Mouse (Mus musculus): ENCODE data around the gene Olfr913. TPM values are rescaled to one million over a fixed set of nuclear protein-coding genes. Genes with fewer than 3 reads are reported as not detected.

Olfr913 gene
- polyA plus RNA-seq (2015; fragmentation: Nextera tagmentation; extraction: Ambion mirVana): not detected in 2 replicates

GRCm38 (mm10) chr9:38592459-38592858 is at the start of gene Olfr913:
TSS of gene Olfr913 (plus strand) at chr9:38592759.
- no peak within 1 kb of the TSS for H3K4me2 ChIP-seq (ENCODE audit: low read depth, low read length)

GRCm38 (mm10) chr9:38579878-38580277 is 12.7 kb upstream of the Olfr913 start, which contains the start of gene Olfr912:
TSS of gene Olfr912 (plus strand) at chr9:38580178.
- no peak within 1 kb of the TSS for H3K27ac ChIP-seq (ENCODE audit: low read length)
- H3K36me3 ChIP-seq (ENCODE audit: control insufficient read depth, insufficient read depth, low read length): no peaks in the 10 kb centered on the region
- no peaks in the 10 kb centered on the region; the same call in 1 of the 2 replicates for H3K9me3 ChIP-seq (replicated peaks; ENCODE audit: control insufficient read depth, low read length)
- 40% methylated on average over 1 of the region's 1 CpGs for WGBS
- H3K4me2 ChIP-seq (ENCODE audit: low read depth, low read length): no peak within 1 kb of the TSS
- no peaks in the 10 kb centered on the region for H3K4me1 ChIP-seq (ENCODE audit: control insufficient read depth, insufficient read depth, low read length)
- ATAC-seq (ENCODE audit: insufficient read depth, low FRiP score): no peak
- no peak within 1 kb of the TSS for H3K4me3 ChIP-seq (replicated peaks; ENCODE audit: low read length)
- H3K27me3 ChIP-seq (ENCODE audit: control insufficient read depth, insufficient read depth, low read length): no peaks in the 10 kb centered on the region
- H3K9ac ChIP-seq (ENCODE audit: low read length): no peak within 1 kb of the TSS

More at GRCm38 (mm10) chr9:38592459-38592858, at the start of gene Olfr913:
- ATAC-seq (ENCODE audit: insufficient read depth, low FRiP score): no peak
- H3K27me3 ChIP-seq (ENCODE audit: control insufficient read depth, insufficient read depth, low read length): no peaks in the 10 kb centered on the region
- 51% methylated on average over 2 of the region's 2 CpGs for WGBS
- H3K9me3 ChIP-seq (replicated peaks; ENCODE audit: control insufficient read depth, low read length): no peaks in the 10 kb centered on the region
- no peak within 1 kb of the TSS for H3K4me3 ChIP-seq (replicated peaks; ENCODE audit: low read length)
- H3K9ac ChIP-seq (ENCODE audit: low read length): no peak within 1 kb of the TSS
- no peak within 1 kb of the TSS for H3K27ac ChIP-seq (ENCODE audit: low read length)
- no peaks in the 10 kb centered on the region for H3K4me1 ChIP-seq (ENCODE audit: control insufficient read depth, insufficient read depth, low read length)
- H3K36me3 ChIP-seq (ENCODE audit: control insufficient read depth, insufficient read depth, low read length): no peaks in the 10 kb centered on the region

DNA sequence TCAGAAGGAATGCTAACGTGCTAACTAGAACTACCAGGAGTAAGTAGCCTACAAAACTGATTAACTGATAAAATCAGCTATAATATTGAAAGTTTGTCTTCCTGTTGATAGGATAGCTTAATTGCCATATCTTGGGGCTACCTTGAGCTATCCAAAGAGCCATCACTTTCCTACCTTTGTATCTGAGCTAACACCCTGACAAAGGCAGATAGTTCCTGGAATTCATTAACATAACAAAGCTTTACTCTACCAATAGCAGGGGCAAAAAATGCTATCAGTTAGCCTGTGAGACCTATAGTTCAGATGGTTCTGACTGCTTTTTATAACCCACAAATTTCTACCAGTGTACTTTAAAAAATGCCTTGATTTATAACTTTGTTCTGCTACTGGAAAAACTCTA is 1.5 kb upstream of the Olfr913 start:
- 46% methylated on average over 1 of the region's 1 CpGs for WGBS
- H3K4me2 ChIP-seq (ENCODE audit: low read depth, low read length): no peak overlapping the region
- no peak overlapping the region for H3K9ac ChIP-seq (ENCODE audit: low read length)
- no peaks in the 10 kb centered on the region for H3K9me3 ChIP-seq (replicated peaks; ENCODE audit: control insufficient read depth, low read length)
- no peak for ATAC-seq (ENCODE audit: insufficient read depth, low FRiP score)
- H3K36me3 ChIP-seq (ENCODE audit: control insufficient read depth, insufficient read depth, low read length): no peaks in the 10 kb centered on the region
- H3K27ac ChIP-seq (ENCODE audit: low read length): no peak overlapping the region
- H3K27me3 ChIP-seq (ENCODE audit: control insufficient read depth, insufficient read depth, low read length): no peaks in the 10 kb centered on the region
- H3K4me1 ChIP-seq (ENCODE audit: control insufficient read depth, insufficient read depth, low read length): no peaks in the 10 kb centered on the region
- no peak overlapping the region for H3K4me3 ChIP-seq (replicated peaks; ENCODE audit: low read length)

GRCm38 (mm10) chr9:38604802-38605201 is 12.2 kb downstream of the Olfr913 start, which contains the start of gene Olfr914:
TSS of gene Olfr914 (plus strand) at chr9:38605102.
- ATAC-seq (ENCODE audit: insufficient read depth, low FRiP score): no peak
- Histone ChIP-seq H3K27me3 (ENCODE audit: control insufficient read depth, insufficient read depth, low read length) (no peaks in the 10 kb centered on the region), H3K36me3 (ENCODE audit: control insufficient read depth, insufficient read depth, low read length) (no peaks in the 10 kb centered on the region), H3K9me3 (replicated peaks; ENCODE audit: control insufficient read depth, low read length) (no peaks in the 10 kb centered on the region), H3K9ac (ENCODE audit: low read length) (no peak within 1 kb of the TSS), H3K27ac (ENCODE audit: low read length) (no peak within 1 kb of the TSS), H3K4me2 (ENCODE audit: low read depth, low read length) (no peak within 1 kb of the TSS), H3K4me1 (ENCODE audit: control insufficient read depth, insufficient read depth, low read length) (no peaks in the 10 kb centered on the region), H3K4me3 (replicated peaks; ENCODE audit: low read length) (no peak within 1 kb of the TSS)
- WGBS: 66% methylated on average over 2 of the region's 2 CpGs

DNA sequence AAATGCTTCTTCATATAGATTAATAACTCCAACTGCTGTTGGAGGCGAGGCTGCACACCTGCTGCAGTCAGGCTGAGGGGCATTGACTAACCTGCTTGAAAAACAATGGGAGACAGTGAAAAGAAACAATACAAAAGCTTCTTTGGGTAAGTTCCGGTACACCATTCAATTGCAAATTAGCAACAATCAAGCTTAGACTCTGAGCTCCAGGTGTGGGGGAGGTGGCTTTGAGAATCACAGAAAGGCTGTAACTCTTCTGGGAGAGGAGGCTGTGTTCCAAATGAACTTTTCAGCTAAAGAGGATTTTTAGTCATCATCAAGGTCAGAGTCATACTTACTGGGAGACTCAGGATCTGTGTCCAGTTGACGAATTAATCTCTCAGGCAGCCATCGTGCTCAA is 39.8 kb downstream of the Olfr913 start:
- no peak overlapping the region for H3K4me3 ChIP-seq (replicated peaks; ENCODE audit: low read length)

More for the DNA sequence above, 39.8 kb downstream of the Olfr913 start:
- Histone ChIP-seq H3K36me3 (ENCODE audit: control insufficient read depth, insufficient read depth, low read length) (no peaks in the 10 kb centered on the region), H3K4me2 (ENCODE audit: low read depth, low read length) (no peak overlapping the region), H3K27ac (ENCODE audit: low read length) (no peak overlapping the region), H3K4me1 (ENCODE audit: control insufficient read depth, insufficient read depth, low read length) (no peaks in the 10 kb centered on the region), H3K27me3 (ENCODE audit: control insufficient read depth, insufficient read depth, low read length) (no peaks in the 10 kb centered on the region), H3K9ac (ENCODE audit: low read length) (no peak overlapping the region), H3K9me3 (replicated peaks; ENCODE audit: control insufficient read depth, low read length) (no peaks in the 10 kb centered on the region)
- WGBS: 83% methylated on average over 4 of the region's 4 CpGs
- ATAC-seq (ENCODE audit: insufficient read depth, low FRiP score): no peak

Other genes starting within 250 kb of the Olfr913 start
- not detected in 2 replicates for gene Olfr898, start 244.3 kb upstream of the Olfr913 start, polyA plus RNA-seq (2015; fragmentation: Nextera tagmentation; extraction: Ambion mirVana)
- gene Olfr250, start 225.9 kb upstream of the Olfr913 start, polyA plus RNA-seq (2015; fragmentation: Nextera tagmentation; extraction: Ambion mirVana): not detected in 2 replicates
- not detected in 2 replicates for gene Olfr251, start 215.7 kb upstream of the Olfr913 start, polyA plus RNA-seq (2015; fragmentation: Nextera tagmentation; extraction: Ambion mirVana)
- not detected in 2 replicates for gene Olfr147, start 191.1 kb upstream of the Olfr913 start, polyA plus RNA-seq (2015; fragmentation: Nextera tagmentation; extraction: Ambion mirVana)
- not detected in 2 replicates for gene Olfr901, start 163.3 kb upstream of the Olfr913 start, polyA plus RNA-seq (2015; fragmentation: Nextera tagmentation; extraction: Ambion mirVana)
- gene Olfr902, start 145.1 kb upstream of the Olfr913 start, polyA plus RNA-seq (2015; fragmentation: Nextera tagmentation; extraction: Ambion mirVana): not detected in 2 replicates
- not detected in 2 replicates for gene Olfr904, start 129.6 kb upstream of the Olfr913 start, polyA plus RNA-seq (2015; fragmentation: Nextera tagmentation; extraction: Ambion mirVana)
- not detected in 2 replicates for gene Olfr905, start 121.7 kb upstream of the Olfr913 start, polyA plus RNA-seq (2015; fragmentation: Nextera tagmentation; extraction: Ambion mirVana)
- not detected in 2 replicates for gene Olfr906, start 105.7 kb upstream of the Olfr913 start, polyA plus RNA-seq (2015; fragmentation: Nextera tagmentation; extraction: Ambion mirVana)
- gene Olfr907, start 97.0 kb upstream of the Olfr913 start, polyA plus RNA-seq (2015; fragmentation: Nextera tagmentation; extraction: Ambion mirVana): not detected in 2 replicates
- gene Olfr911-ps1, start 71.2 kb upstream of the Olfr913 start, polyA plus RNA-seq (2015; fragmentation: Nextera tagmentation; extraction: Ambion mirVana): not detected in 2 replicates
- gene Olfr910, start 54.9 kb upstream of the Olfr913 start, polyA plus RNA-seq (2015; fragmentation: Nextera tagmentation; extraction: Ambion mirVana): not detected in 2 replicates
- not detected in 2 replicates for gene Olfr912, start 12.6 kb upstream of the Olfr913 start, polyA plus RNA-seq (2015; fragmentation: Nextera tagmentation; extraction: Ambion mirVana)
- gene Olfr914, start 12.3 kb downstream of the Olfr913 start, polyA plus RNA-seq (2015; fragmentation: Nextera tagmentation; extraction: Ambion mirVana): not detected in 2 replicates
- gene Olfr916, start 67.1 kb downstream of the Olfr913 start, polyA plus RNA-seq (2015; fragmentation: Nextera tagmentation; extraction: Ambion mirVana): not detected in 2 replicates
- not detected in 2 replicates for gene Olfr917, start 73.1 kb downstream of the Olfr913 start, polyA plus RNA-seq (2015; fragmentation: Nextera tagmentation; extraction: Ambion mirVana)
- not detected in 2 replicates for gene Olfr918, start 81.8 kb downstream of the Olfr913 start, polyA plus RNA-seq (2015; fragmentation: Nextera tagmentation; extraction: Ambion mirVana)
- gene Olfr919, start 110.9 kb downstream of the Olfr913 start, polyA plus RNA-seq (2015; fragmentation: Nextera tagmentation; extraction: Ambion mirVana): not detected in 2 replicates
- gene Vwa5a, start 125.5 kb downstream of the Olfr913 start, polyA plus RNA-seq (2015; fragmentation: Nextera tagmentation; extraction: Ambion mirVana): 25.2 and 26.6 TPM in 2 replicates
- gene Olfr920, start 159.5 kb downstream of the Olfr913 start, polyA plus RNA-seq (2015; fragmentation: Nextera tagmentation; extraction: Ambion mirVana): 0.03 TPM in 1 of 2 replicates, not detected in the other
- gene Olfr921, start 180.3 kb downstream of the Olfr913 start, polyA plus RNA-seq (2015; fragmentation: Nextera tagmentation; extraction: Ambion mirVana): not detected in 2 replicates
- not detected in 2 replicates for gene Olfr922, start 221.9 kb downstream of the Olfr913 start, polyA plus RNA-seq (2015; fragmentation: Nextera tagmentation; extraction: Ambion mirVana)
- gene Olfr923, start 233.8 kb downstream of the Olfr913 start, polyA plus RNA-seq (2015; fragmentation: Nextera tagmentation; extraction: Ambion mirVana): not detected in 2 replicates